Mouse (Mus musculus): Measurements from ENCODE around the gene Trip10. TPM values are rescaled to one million over a fixed set of nuclear protein-coding genes. Genes with fewer than 3 reads are reported as not detected.

The Trip10 gene
- polyA plus RNA-seq (2012): 0.04 and 0.18 TPM in 2 replicates

DNA sequence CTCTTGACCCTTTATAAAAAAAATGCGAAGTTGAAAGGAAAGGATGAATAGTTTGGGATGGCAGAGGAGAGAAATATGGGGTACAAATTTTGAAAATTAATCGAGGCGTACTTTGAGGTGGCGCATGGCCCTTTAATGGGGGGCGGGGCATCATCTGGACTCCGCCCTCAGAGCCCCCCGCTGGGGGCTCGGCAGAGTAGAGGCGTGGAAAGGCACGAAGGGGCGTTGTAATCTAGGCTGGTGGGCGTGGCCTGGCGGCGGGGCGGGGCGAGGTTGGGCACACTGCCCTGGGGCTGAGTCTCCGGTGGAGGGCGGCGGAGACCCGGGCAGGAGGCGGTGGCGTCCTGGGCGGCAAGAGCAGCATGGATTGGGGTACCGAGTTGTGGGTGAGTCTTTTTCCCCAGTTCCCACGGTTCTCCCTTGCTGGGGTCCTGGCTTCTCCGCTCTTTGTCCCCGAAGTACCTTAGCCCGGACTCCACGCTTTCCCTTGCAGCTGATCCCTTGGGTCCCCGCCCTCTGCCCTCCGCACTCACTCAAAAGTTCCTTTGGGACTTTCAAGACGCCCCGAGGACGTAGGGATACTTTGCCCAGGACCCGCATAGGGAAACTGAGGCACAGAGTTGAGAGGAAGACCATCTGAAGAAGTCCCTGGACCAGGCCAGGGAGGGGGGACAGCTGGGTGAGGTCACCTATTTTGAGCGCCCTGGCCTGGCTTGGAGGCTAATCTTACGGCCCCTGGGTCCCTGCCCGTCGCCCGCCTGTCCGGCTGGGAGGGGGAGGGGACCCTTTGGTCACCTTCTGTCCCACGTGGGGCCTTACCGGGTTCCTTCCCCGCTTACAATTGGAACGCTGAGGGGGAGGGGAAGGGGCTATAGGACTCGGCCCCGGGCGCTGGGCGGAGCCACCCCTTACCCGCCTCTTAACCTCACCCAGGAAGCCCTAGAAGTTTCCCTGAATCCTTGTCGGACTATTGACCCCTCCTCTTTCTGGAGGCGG, at the start of gene Trip10:
Trip10 (plus strand) TSS at position 270 of the 996 bp plus-strand sequence.
- peaks cover 54% of the 10 kb centered on the region for H3K4me1 ChIP-seq (ENCODE audit: control insufficient read depth)
- no peak for TF ChIP-seq GATA1 (IDR thresholded peaks at IDR 0.05; ENCODE audit: low read length)
- no peak for TF ChIP-seq TAL1 (IDR thresholded peaks at IDR 0.05; ENCODE audit: low read length)
- H3K4me3 ChIP-seq (replicated peaks): peak within 1 kb of the TSS; percentile 68

DNA sequence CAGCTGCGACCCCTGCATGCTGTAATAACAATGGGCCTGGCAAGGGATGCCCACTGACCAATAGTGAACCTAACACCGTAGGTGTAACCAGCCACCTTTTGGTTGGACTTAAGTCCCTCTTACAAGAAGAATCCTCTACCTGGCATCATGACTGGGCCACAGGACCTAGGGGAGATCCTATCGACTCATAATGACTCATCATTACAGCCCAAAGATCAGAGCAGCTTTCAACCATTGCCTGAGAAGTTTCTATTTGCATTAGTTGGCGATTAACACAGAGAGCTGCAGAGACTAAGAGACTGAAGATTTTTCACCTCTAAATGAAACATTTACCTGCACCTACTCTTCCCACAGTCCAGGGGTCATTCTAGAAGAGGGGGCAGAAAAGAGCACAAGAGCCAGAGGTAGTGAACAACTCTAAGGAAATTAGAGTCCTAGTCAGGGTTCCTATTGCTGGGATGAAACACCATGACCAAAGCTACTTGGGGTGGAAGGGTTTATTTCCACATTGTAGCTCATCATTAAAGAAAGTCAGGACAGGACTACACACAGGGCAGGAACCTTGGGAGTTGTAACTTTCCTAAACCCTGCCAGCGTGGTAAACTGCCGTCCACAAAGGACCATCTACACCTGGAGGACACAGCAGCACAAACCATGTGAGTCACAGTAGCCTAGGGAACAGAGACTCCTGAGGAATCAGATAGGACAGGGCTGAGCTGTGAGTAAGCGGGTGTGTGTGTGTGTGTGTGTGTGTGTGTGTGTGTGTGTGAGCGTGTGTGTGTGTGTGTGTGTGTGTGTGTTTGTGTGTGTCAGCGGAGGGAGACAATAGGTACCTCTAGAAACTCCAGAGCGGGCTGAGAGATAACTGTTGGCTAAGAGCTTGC, 47.2 kb upstream of the Trip10 start:
- TF ChIP-seq GATA1 (IDR thresholded peaks at IDR 0.05; ENCODE audit: low read length): no peak
- TF ChIP-seq TAL1 (IDR thresholded peaks at IDR 0.05; ENCODE audit: low read length): no peak
- no peaks in the 10 kb centered on the region; the same call in 1 of the 2 replicates for H3K4me1 ChIP-seq (ENCODE audit: control insufficient read depth)
- H3K36me3 ChIP-seq (ENCODE audit: control insufficient read depth): peaks cover 2% of the 10 kb centered on the region; the same call in 1 of the 2 replicates
- H3K9me3 ChIP-seq (ENCODE audit: control insufficient read depth, low read length): no peaks in the 10 kb centered on the region
- no peak overlapping the region for H3K4me3 ChIP-seq (replicated peaks)
- no peaks in the 10 kb centered on the region for H3K27me3 ChIP-seq (ENCODE audit: control insufficient read depth)

More for the DNA sequence above, at the start of gene Trip10:
- Histone ChIP-seq H3K36me3 (ENCODE audit: control insufficient read depth) (peaks cover 20% of the 10 kb centered on the region), H3K27me3 (ENCODE audit: control insufficient read depth) (peaks cover 23% of the 10 kb centered on the region), H3K9me3 (ENCODE audit: control insufficient read depth, low read length) (no peaks in the 10 kb centered on the region)

DNA sequence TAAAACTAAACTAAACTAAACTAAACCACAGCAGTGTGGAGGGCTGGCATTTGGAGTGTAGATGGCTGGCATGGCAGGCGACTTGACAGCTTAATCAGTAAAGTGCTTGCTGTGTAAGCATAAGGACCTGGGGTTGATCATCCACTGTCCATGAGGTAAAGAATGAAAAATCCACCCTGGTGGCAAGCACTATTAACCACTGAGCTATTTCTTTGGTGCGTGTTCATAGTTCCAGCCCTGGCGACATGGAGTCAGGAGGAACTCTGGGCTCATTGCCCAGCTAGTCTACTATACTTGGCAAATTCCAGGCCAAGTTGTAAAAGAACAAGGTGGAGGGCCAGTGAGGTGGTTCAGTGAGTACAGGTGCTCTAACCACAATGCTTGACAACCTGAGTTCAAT, 41.3 kb upstream of the Trip10 start:
- Histone ChIP-seq H3K27me3 (ENCODE audit: control insufficient read depth) (no peaks in the 10 kb centered on the region), H3K9me3 (ENCODE audit: control insufficient read depth, low read length) (no peaks in the 10 kb centered on the region), H3K4me1 (ENCODE audit: control insufficient read depth) (no peaks in the 10 kb centered on the region), H3K36me3 (ENCODE audit: control insufficient read depth) (peaks cover 13% of the 10 kb centered on the region; the same call in 1 of the 2 replicates), H3K4me3 (replicated peaks) (no peak overlapping the region)
- TF ChIP-seq TAL1 (IDR thresholded peaks at IDR 0.05; ENCODE audit: low read length): no peak
- no peak for TF ChIP-seq GATA1 (IDR thresholded peaks at IDR 0.05; ENCODE audit: low read length)

- no peaks in the 10 kb centered on the region for H3K27me3 ChIP-seq (ENCODE audit: control insufficient read depth)
- no peak for TF ChIP-seq TAL1 (IDR thresholded peaks at IDR 0.05; ENCODE audit: low read length)
- TF ChIP-seq GATA1 (IDR thresholded peaks at IDR 0.05; ENCODE audit: low read length): no peak
- peaks cover 12% of the 10 kb centered on the region; the same call in 1 of the 2 replicates for H3K36me3 ChIP-seq (ENCODE audit: control insufficient read depth)
- H3K4me3 ChIP-seq (replicated peaks): no peak overlapping the region
- H3K9me3 ChIP-seq (ENCODE audit: control insufficient read depth, low read length): no peaks in the 10 kb centered on the region
- H3K4me1 ChIP-seq (ENCODE audit: control insufficient read depth): no peaks in the 10 kb centered on the region
These were observed 39.9 kb upstream of the Trip10 start for GRCm38 (mm10) chr17:57209330-57209729.

- Histone ChIP-seq H3K27me3 (ENCODE audit: control insufficient read depth) (no peaks in the 10 kb centered on the region), H3K4me1 (ENCODE audit: control insufficient read depth) (no peaks in the 10 kb centered on the region), H3K4me3 (replicated peaks) (no peak overlapping the region), H3K36me3 (ENCODE audit: control insufficient read depth) (peaks cover 18% of the 10 kb centered on the region; the same call in 1 of the 2 replicates), H3K9me3 (ENCODE audit: control insufficient read depth, low read length) (no peaks in the 10 kb centered on the region)
- no peak for TF ChIP-seq TAL1 (IDR thresholded peaks at IDR 0.05; ENCODE audit: low read length)
These were observed 37.8 kb upstream of the Trip10 start for GRCm38 (mm10) chr17:57211501-57211900.

DNA sequence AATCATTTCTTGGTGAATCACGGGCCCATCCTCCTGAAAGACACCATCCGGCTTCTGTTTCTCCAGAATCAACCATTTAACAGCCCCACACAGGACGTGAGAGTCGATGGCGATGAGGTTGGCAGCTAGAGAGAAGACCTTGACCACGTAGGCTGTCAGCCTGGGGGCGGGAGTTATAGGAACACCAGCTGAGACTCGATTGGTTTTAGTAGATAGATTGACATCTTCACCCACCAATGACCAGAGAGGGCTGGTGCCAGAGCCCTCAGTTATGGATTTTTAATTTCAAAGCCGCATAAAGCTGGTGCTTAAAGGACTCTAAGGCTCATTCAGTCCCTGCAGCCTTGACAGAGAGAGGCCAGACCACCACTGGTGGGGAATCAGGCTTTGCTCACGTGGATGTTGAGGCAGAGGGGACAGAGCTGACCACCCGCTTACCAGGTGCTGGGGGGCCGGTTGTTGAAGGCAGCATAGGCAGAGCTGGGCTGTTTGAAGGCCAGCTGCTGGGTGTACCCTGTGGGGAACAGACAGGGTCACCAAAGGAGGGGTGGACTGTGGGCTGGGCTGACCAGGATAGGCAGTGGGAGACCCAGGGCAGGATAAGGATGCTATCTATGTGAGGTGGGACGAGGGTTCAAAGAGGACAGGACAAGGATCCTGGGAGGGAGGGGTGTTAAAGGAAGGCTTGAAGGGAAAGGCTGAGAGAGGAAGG, 34.4 kb upstream of the Trip10 start:
- no peaks in the 10 kb centered on the region for H3K9me3 ChIP-seq (ENCODE audit: control insufficient read depth, low read length)
- no peak overlapping the region for H3K4me3 ChIP-seq (replicated peaks)
- no peak for TF ChIP-seq GATA1 (IDR thresholded peaks at IDR 0.05; ENCODE audit: low read length)
- no peak for TF ChIP-seq TAL1 (IDR thresholded peaks at IDR 0.05; ENCODE audit: low read length)
- no peaks in the 10 kb centered on the region for H3K27me3 ChIP-seq (ENCODE audit: control insufficient read depth)
- peaks cover 28% of the 10 kb centered on the region; the same call in 1 of the 2 replicates for H3K36me3 ChIP-seq (ENCODE audit: control insufficient read depth)
- H3K4me1 ChIP-seq (ENCODE audit: control insufficient read depth): no peaks in the 10 kb centered on the region

DNA sequence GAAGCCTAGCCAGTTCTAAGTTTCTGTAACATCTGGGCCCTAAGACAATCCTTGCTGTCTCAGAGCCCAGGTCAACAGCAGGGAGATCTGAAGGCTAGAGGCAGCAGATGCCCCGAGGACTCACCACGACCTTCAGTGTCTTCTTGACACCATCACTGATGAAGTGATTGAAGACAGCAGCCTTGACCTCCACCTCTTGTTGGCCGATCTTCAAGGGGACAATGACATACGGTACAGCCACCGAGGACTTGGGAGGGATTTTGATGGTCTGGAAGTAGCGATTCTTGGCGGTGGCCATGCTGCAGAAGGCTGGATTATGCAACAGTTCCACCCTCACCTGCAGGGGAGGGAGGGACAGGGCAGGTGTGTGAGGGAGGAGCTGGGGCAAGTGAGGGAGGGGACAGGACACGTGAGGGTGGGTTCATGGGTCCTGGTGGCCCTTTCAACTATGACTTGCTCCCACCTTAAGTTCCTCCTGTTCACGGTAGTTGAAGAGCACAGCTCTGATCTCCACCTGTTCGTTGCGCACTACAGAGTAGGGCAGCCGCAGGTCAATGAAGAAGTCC, 30.8 kb upstream of the Trip10 start:
- Histone ChIP-seq H3K4me1 (ENCODE audit: control insufficient read depth) (no peaks in the 10 kb centered on the region), H3K4me3 (replicated peaks) (no peak overlapping the region), H3K27me3 (ENCODE audit: control insufficient read depth) (no peaks in the 10 kb centered on the region), H3K9me3 (ENCODE audit: control insufficient read depth, low read length) (no peaks in the 10 kb centered on the region), H3K36me3 (ENCODE audit: control insufficient read depth) (peaks cover 26% of the 10 kb centered on the region; the same call in 1 of the 2 replicates)
- TF ChIP-seq GATA1 (IDR thresholded peaks at IDR 0.05; ENCODE audit: low read length) (no peak), TAL1 (IDR thresholded peaks at IDR 0.05; ENCODE audit: low read length) (no peak)

Measured in erythroblast, embryonic 14.5 days (primary cell).